Mouse (Mus musculus) left cerebral cortex, postnatal 10 days (tissue): ENCODE results near the gene Arl16. TPM values are rescaled to one million over a fixed set of nuclear protein-coding genes. Genes with fewer than 3 reads are reported as not detected.
"Not testable (repeated sequence)": the region's sequence is repeated elsewhere in the genome, so short reads cannot be mapped to it uniquely, and the experiment has no call there.

Experiments used
- DNase-seq, 2 experiments: peaks; one replicate each; pipeline ENCODE4 v3.0.0; 2021 to 2022; ENCODE audit warnings: low spot score in 2 of 2, mixed read lengths in 1 of 2; ENCODE audit errors: extremely low spot score in 1 of 2
- intact Hi-C: fragments of 180-260 bp; cut with DNase I; formaldehyde crosslinking; loops from one replicate; pipeline ENCODE4 v1.15.1; 2025
- total RNA-seq, 2 experiments: library from RNA; stranded (reverse); gene quantifications; 2 replicates each; pipeline ENCODE4 v1.2.3; 2021

Gene Arl16
- 10 to 100 TPM; 60.9 to 61.0 TPM for total RNA-seq

- peak; percentile 96 to 97 for DNase-seq
- intact Hi-C loops = no loop called here
Measured at GRCm38 (mm10) chr11:120467051-120467735, at the start of gene Arl16. Gene Arl16 (minus strand): TSS chr11:120467607.

DNA sequence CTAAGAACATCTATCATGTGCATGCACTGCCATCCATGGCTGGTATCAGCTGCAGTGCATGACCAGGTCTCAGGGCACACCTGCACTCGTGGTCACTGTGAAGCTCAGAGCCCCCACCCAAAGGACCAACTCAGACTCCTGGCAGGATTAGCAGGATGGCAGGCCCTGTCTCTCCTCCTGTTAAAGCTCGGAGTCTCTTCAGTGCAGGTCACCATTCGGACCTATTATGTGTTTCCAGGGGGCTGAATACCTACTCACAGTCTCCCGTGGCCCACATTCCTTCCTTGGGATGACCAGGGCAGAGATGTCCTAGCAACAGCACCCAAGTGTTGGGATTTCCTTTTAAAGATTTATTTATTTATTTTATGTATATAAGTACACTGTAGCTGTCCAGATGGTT, 49.7 kb upstream of the Arl16 start:
- no peak for DNase-seq
- intact Hi-C loops = no loop called here

GRCm38 (mm10) chr11:120515611-120516010, 48.2 kb upstream of the Arl16 start:
- intact Hi-C loops = no loop called here
- peak; percentile 79 to 85 for DNase-seq

DNA sequence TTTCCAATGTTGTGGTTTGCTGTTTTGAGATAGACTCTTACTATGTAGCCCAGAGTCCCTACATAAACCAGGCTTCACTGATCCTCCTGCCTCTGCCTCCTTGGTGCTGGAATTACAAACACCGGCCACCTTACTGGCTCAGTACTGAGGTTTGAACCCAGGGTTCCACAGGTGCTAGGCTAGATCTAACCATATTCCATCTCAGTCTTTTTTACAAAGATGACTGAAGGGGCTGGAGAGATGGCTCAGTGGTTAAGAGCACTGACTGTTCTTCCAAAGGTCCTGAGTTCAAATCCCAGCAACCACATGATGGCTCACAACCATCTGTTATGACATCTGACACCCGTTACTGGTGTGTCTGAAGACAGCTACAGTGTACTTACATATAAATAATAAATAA, 46.9 kb upstream of the Arl16 start:
- intact Hi-C loops, DNase-seq: not testable (repeated sequence)

- DNase-seq = no peak
- intact Hi-C loops = no loop called here
Measured at GRCm38 (mm10) chr11:120512790-120513453, 45.5 kb upstream of the Arl16 start.

- intact Hi-C loops = no loop called here
- no peak for DNase-seq
Measured at GRCm38 (mm10) chr11:120510375-120511030, 43.1 kb upstream of the Arl16 start.

DNA sequence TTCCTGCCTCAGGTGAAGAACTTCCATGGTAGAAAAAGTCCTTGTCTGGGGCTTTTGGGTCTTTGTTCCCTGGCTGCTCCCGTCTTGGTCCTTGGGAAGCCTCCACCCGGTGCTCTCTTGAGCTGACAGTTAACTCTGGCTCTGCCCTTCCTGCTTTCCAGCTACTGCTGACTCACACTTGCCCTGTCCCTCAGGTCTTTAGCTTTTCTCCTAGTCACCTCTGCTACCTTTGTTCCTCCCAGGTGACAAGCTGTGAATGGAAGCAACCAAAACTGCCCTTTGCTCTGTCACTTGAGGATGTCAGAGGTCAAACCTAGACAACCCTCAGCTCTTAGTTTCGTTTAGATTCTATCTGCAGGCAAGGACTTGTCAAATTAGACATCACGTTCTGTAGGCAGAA, 42.5 kb upstream of the Arl16 start:
- intact Hi-C loops = no loop called here
- no peak for DNase-seq

DNA sequence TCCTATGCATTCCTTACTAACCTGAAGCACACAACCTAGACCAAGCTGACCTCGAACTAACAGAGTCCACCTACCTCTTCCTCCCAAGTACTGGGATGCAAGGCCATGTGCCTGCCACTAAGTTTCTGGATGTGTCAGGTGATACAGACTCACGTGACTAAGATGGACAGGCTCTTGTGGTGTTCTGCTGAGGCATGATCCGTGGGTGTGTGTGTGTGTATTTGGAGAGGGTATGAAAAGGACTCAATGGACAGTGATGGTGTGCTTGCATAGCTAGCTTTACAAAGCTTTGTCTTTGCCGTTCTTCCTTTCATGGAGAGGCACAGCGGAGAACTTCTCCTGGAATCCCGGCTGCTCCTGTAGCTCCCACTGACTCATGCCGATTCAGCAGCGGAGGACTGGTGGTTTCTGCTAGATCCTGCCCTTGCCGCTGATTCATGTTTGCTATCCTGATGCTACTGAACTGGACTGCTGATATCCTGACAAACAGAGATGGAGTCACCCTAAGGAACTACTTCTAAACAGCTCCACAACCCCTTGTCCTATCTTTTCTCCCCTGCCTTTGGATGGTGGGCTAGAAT, 41.0 kb upstream of the Arl16 start:
- intact Hi-C loops = no loop called here
- DNase-seq = no peak

DNA sequence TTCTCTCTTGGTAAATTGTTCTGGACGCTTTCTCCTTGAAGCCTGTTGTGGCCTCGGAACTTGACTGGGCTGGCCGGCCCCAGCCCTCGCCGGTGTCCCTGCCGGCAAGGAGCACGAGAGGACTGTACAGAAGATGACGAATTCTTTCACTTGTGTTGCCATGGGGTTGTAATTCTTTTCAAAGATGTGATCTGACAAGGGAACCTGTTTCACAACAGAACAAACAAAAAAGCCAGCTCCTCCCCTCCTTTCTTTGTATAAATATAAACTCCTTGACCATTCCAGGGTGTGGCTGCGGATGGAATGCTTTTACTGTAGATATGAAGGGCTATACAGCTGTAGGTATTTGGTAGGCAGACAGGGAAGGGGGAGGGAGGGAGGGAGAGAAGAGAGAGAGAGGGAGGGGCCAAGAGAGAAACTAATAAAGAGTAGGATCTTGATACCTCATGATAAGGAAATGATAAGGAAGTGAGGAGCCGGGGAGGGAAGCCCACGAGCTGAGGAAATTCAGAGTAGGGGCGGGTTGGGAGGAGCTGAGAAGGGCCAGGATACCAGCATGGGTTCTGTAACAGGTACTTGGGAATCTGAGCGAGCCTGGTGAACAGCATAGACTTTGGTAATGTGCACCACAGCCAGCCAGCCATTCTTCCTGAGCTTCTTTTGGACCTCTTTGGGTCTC, 40.3 kb upstream of the Arl16 start:
- intact Hi-C loops = no loop called here
- DNase-seq = no peak

DNA sequence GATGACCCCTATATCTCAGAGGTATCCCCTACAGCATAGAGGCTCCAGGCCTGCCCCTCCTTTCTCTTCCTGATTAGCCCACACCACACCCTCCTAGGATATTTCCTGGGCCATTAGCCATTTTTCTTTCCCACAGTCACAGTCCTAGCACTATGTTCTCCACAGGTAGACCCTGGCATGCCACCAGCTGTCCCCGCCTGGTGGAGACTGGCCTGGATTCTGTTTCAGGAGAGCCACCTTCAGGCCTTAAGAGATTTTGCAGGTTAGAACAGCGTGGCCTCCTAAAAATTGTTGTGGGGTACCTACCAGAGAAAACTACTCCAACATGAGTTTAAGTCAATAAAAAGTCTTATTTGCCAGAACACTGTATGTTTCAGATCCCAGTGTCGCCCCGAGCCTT, 39.5 kb upstream of the Arl16 start:
- no peak for DNase-seq
- intact Hi-C loops = no loop called here

DNA sequence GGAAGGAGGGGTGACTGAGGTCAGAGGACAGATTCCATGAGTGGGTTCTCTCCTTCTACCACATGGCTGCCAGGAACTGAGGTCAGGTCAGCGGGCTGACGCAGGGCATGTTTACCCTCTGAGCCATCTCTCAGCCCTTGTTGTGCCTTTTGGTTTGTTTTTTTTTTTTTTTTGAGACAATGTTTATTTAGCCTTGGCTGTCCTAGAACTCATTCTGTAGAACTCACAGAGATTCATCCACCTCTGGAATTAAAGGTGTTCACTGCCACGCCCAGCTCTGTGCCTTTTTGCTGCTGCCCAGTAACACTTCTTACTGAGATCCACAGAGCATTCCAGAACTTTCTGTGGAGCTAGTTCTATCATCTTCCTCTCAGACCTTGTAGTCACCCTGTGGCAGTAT, 38.3 kb upstream of the Arl16 start:
- DNase-seq = no peak
- intact Hi-C loops = no loop called here

DNA sequence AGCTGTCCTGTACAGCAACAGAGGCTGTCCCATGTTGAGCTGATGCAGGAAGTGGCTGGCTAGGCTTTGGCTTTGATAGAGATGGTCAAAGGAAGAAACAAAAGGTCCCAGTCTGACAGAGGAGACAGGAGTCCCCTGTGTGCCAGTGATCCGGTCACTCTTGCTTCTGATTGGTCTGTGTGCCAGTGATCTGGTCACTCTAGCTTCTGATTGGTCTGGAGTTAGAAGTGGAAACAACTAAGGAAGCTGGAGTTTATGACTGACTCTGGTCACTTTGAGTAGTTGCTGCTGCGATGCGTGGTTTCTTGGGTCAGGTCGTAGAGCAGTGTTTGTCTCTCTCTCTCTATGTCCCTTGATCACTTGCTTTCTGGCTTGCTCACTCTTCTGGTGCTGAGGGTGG, 34.3 kb upstream of the Arl16 start:
- no peak for DNase-seq
- intact Hi-C loops = no loop called here

- intact Hi-C loops = no loop called here
- DNase-seq = no peak
Measured at GRCm38 (mm10) chr11:120501018-120501417, 33.6 kb upstream of the Arl16 start.

DNA sequence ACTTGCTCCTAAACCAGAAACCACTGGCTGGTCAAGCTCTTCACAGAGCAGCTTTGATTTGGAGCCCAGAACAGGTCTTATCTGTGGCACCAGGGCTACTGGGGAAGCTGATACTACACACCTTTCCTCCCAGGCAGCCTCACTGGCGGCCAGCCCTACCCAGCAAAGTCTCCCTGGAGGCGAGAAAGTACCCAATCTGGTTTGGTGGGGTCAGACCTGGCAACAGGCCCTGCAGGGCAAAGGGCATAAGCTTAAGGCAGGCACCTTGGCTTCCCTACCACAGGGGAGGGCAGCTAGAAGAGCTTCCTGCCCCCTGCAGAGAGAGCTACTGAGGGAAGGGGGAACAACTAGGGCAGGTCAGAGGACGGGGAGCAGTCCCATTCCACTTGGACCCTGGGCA, 33.0 kb upstream of the Arl16 start:
- intact Hi-C loops = no loop called here
- no peak for DNase-seq

- DNase-seq = no peak
Measured at GRCm38 (mm10) chr11:120499894-120500293, 32.5 kb upstream of the Arl16 start.

DNA sequence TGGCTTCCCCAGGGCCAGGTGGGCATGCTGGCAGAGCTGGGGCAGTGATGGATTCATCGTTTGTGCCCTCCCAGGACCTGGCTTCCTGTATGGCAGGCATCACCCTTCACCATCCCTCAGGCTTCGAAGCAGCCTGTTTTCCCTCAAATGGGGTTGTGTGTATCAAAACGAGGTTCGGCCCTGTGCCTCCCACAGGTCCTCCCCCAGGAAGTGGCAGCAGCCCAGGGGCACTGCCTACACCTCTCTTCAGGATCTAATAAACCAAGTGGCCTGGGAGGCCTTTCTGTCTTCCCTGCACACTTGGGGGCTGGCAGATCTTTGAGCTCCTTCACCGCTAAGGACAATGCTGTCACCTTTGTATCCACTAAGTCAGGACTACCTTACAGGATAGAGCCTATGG, 31.5 kb upstream of the Arl16 start:
- intact Hi-C loops = no loop called here
- no peak for DNase-seq

More at GRCm38 (mm10) chr11:120499894-120500293, 32.5 kb upstream of the Arl16 start:
- intact Hi-C loops = no loop called here

GRCm38 (mm10) chr11:120498226-120498625, 30.8 kb upstream of the Arl16 start:
- no peak for DNase-seq
- intact Hi-C loops = no loop called here

GRCm38 (mm10) chr11:120497436-120497835, 30.0 kb upstream of the Arl16 start:
- no peak for DNase-seq
- intact Hi-C loops = no loop called here

- intact Hi-C loops = no loop called here
- DNase-seq = no peak
Measured at GRCm38 (mm10) chr11:120493911-120494310, 26.5 kb upstream of the Arl16 start.
